Mouse (Mus musculus) large intestine, adult 2 months (tissue): Measurements from ENCODE around the gene Grpr. TPM values are rescaled to one million over a fixed set of nuclear protein-coding genes. Genes with fewer than 3 reads are reported as not detected.

Source experiments
- DNase-seq: peaks from one replicate; pipeline ENCODE4 v3.0.0-alpha.2; 2012; ENCODE audit warnings: low read depth, low spot score
- WGBS: fragments of 180-500 bp; shearing (Covaris S2); methylation state at CpG from one replicate; pipeline ENCODE4 v1.1.7; 2018; 5-methylcytosine and 5-hydroxymethylcytosine counted together
- polyA plus RNA-seq: library from polyadenylated mRNA; depleted of rRNA; stranded (reverse); fragments of >200 nt; gene quantifications from 2 replicates; pipeline ENCODE4 v1.2.3, GENCODE M21; 2012; rRNA removed

The Grpr gene
- polyA plus RNA-seq = 0.36 and 0.47 TPM in 2 replicates

- DNase-seq = no peak
- 16% methylated on average over 7 of the region's 7 CpGs for WGBS
Measured at GRCm38 (mm10) chrX:163549666-163550065, at the start of gene Grpr. Gene Grpr (minus strand): TSS chrX:163549677.

GRCm38 (mm10) chrX:163560521-163560920 lies 11.0 kb upstream of the Grpr start:
- WGBS = 62% methylated on average over 3 of the region's 3 CpGs
- DNase-seq = no peak

GRCm38 (mm10) chrX:163547042-163547441 lies 2.4 kb downstream of the Grpr start:
- no peak for DNase-seq
- 65% methylated on average over 5 of the region's 5 CpGs for WGBS

GRCm38 (mm10) chrX:163532836-163533235 lies 16.6 kb downstream of the Grpr start:
- DNase-seq = no peak
- 67% methylated on average over 2 of the region's 2 CpGs for WGBS

- no peak for DNase-seq
- WGBS = 46% methylated on average over 4 of the region's 4 CpGs
Measured at GRCm38 (mm10) chrX:163518963-163519541, 30.4 kb downstream of the Grpr start.

GRCm38 (mm10) chrX:163511766-163512165 lies 37.7 kb downstream of the Grpr start:
- no peak for DNase-seq
- WGBS = 11% methylated on average over 2 of the region's 2 CpGs

- 49% methylated on average over 3 of the region's 3 CpGs for WGBS
- no peak for DNase-seq
Measured at GRCm38 (mm10) chrX:163502088-163502487, 47.4 kb downstream of the Grpr start.

Other genes starting within 250 kb of the Grpr start
- gene Rnf138rt1, start 211.7 kb upstream of the Grpr start, polyA plus RNA-seq = not detected in 2 replicates